Mouse (Mus musculus) C2C12 (cell line): ENCODE measurements at regions not wholly inside any gene's neighbourhood (a gene's known extent, or its start where the extent isn't known, plus 50 kb on each side); places are given as distances from the start of the nearest gene placed in this dataset.

Experiments
- H3K27me3 ChIP-seq: one replicate; pipeline ENCODE4 v1.6.1; 2011; ENCODE audit not compliant: control insufficient read depth, insufficient read depth, insufficient read length
- H3K36me3 ChIP-seq: one replicate; pipeline ENCODE4 v1.6.1; 2011; ENCODE audit not compliant: control insufficient read depth, insufficient read depth
- H3K4me3 ChIP-seq: one replicate; pipeline ENCODE4 v1.5.1; 2011; ENCODE audit warnings: mild to moderate bottlenecking, control low read depth; ENCODE audit not compliant: poor library complexity, insufficient read depth, severe bottlenecking
- H3K79me2 ChIP-seq: one replicate; pipeline ENCODE4 v1.6.1; 2011; ENCODE audit not compliant: control insufficient read depth, insufficient read depth
- H3K79me3 ChIP-seq: one replicate; pipeline ENCODE4 v1.6.1; 2011; ENCODE audit warnings: low read depth, control low read depth
- H3ac ChIP-seq: one replicate; pipeline ENCODE3; 2011; ENCODE audit warnings: low read depth; ENCODE audit not compliant: control insufficient read depth, insufficient read length
- CEBPB ChIP-seq: IDR thresholded peaks from one replicate; pipeline ENCODE4 v1.6.1; 2011; ENCODE audit warnings: low read depth, mild to moderate bottlenecking, control low read depth, moderate library complexity
- CTCF ChIP-seq: IDR thresholded peaks from one replicate; pipeline ENCODE4 v1.5.1; 2011; ENCODE audit not compliant: control insufficient read depth, insufficient read depth, insufficient read length
- FOSL1 ChIP-seq: IDR thresholded peaks from one replicate; pipeline ENCODE4 v1.8.0; 2011; ENCODE audit warnings: mild to moderate bottlenecking, low read length; ENCODE audit not compliant: poor library complexity, insufficient read depth, severe bottlenecking
- MAX ChIP-seq: IDR thresholded peaks from one replicate; pipeline ENCODE4 v1.6.1; 2011; ENCODE audit warnings: mild to moderate bottlenecking, control low read depth
- MYOD1 ChIP-seq: IDR thresholded peaks from one replicate; pipeline ENCODE4 v1.6.1; 2011; ENCODE audit warnings: low read depth; ENCODE audit not compliant: control insufficient read depth, insufficient read length
- MYOG ChIP-seq: IDR thresholded peaks from one replicate; pipeline ENCODE4 v1.6.1; 2011; ENCODE audit not compliant: control insufficient read depth, insufficient read length; ENCODE audit errors: extremely low read depth
- USF1 ChIP-seq: IDR thresholded peaks from one replicate; pipeline ENCODE4 v1.6.1; 2011; ENCODE audit warnings: low read depth, mild to moderate bottlenecking, control low read depth, moderate library complexity

DNA sequence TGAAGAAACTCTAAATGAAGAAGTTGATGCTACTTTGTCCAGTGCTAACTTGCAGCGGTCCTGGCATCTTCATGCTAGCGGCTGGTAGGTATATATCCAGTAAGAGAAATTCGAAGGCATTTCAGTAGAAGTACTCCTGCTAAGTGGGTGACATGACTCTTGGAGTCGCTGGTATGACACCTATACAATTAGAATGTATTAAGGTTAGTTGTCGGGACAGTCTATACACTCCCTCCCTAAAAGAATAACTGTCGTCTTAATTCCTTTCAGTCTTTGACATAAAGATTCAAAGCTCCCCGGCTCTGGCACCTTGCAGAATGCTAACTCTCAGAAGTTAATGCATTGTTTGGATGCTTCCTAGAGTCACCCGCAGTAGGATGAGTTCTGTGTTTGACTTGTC lies 70.1 kb downstream of the Sox4 start:
- Histone ChIP-seq H3K4me3 (peak overlapping the region; percentile 43), H3K36me3 (no peaks in the 10 kb centered on the region)

GRCm38 (mm10) chr13:28880888-28881287 lies 72.6 kb downstream of the Sox4 start:
- no peak overlapping the region for H3K4me3 ChIP-seq
- peaks cover 28% of the 10 kb centered on the region for H3K79me3 ChIP-seq
- H3K27me3 ChIP-seq: no peaks in the 10 kb centered on the region
- H3K36me3 ChIP-seq: no peaks in the 10 kb centered on the region
- no peak overlapping the region for H3ac ChIP-seq
- peaks cover 91% of the 10 kb centered on the region for H3K79me2 ChIP-seq
- TF ChIP-seq MYOG (no peak), FOSL1 (no peak), MAX (no peak), CEBPB (no peak), CTCF (no peak), MYOD1 (no peak), USF1 (no peak)

More for the DNA sequence above, 70.1 kb downstream of the Sox4 start:
- H3ac ChIP-seq: peak overlapping the region; percentile 28
- no peaks in the 10 kb centered on the region for H3K27me3 ChIP-seq
- TF ChIP-seq FOSL1: no peak
- no peak for TF ChIP-seq MAX
- no peak for TF ChIP-seq MYOD1
- no peak for TF ChIP-seq MYOG
- TF ChIP-seq CTCF: no peak
- TF ChIP-seq CEBPB: no peak
- no peak for TF ChIP-seq USF1
- H3K79me3 ChIP-seq: peaks cover 20% of the 10 kb centered on the region
- peaks cover 68% of the 10 kb centered on the region for H3K79me2 ChIP-seq

- Histone ChIP-seq H3K4me3 (no peak overlapping the region), H3K36me3 (no peaks in the 10 kb centered on the region), H3K79me3 (peaks cover 31% of the 10 kb centered on the region), H3K79me2 (peaks cover 80% of the 10 kb centered on the region), H3ac (no peak overlapping the region), H3K27me3 (no peaks in the 10 kb centered on the region)
- TF ChIP-seq MYOG: no peak
These were observed 74.8 kb downstream of the Sox4 start for GRCm38 (mm10) chr13:28878692-28879091.

DNA sequence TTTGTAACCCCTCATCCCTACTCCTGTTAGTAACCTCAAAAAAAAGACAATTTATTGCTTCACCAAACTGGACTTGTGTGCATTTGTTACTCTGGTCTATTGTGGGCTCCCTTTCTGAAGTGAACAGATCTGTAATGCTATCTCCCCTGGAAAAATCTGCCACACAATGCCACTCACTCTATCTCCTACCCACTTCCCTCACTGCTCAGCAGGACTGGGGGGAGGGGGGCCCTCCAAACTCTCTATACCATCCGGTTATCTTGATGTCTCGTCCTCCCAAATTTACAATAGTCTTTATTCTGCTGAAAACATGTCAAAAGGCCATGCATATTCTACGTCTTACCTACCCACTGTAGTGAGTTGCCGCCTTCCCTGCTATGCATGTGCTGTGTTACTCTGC lies 76.7 kb downstream of the Sox4 start:
- Histone ChIP-seq H3K4me3 (no peak overlapping the region), H3K79me3 (peaks cover 28% of the 10 kb centered on the region), H3K79me2 (peaks cover 72% of the 10 kb centered on the region), H3K36me3 (peaks cover 5% of the 10 kb centered on the region), H3ac (no peak overlapping the region), H3K27me3 (no peaks in the 10 kb centered on the region)
- TF ChIP-seq MYOD1: no peak
- TF ChIP-seq MAX: no peak
- no peak for TF ChIP-seq MYOG
- no peak for TF ChIP-seq CEBPB
- TF ChIP-seq USF1: no peak
- no peak for TF ChIP-seq FOSL1
- TF ChIP-seq CTCF: no peak

- Histone ChIP-seq H3K79me3 (peaks cover 7% of the 10 kb centered on the region), H3K36me3 (peaks cover 5% of the 10 kb centered on the region), H3ac (no peak overlapping the region), H3K79me2 (peaks cover 36% of the 10 kb centered on the region), H3K27me3 (no peaks in the 10 kb centered on the region), H3K4me3 (no peak overlapping the region)
- TF ChIP-seq MYOD1: no peak
These were observed 82.8 kb downstream of the Sox4 start for GRCm38 (mm10) chr13:28870681-28871080.

DNA sequence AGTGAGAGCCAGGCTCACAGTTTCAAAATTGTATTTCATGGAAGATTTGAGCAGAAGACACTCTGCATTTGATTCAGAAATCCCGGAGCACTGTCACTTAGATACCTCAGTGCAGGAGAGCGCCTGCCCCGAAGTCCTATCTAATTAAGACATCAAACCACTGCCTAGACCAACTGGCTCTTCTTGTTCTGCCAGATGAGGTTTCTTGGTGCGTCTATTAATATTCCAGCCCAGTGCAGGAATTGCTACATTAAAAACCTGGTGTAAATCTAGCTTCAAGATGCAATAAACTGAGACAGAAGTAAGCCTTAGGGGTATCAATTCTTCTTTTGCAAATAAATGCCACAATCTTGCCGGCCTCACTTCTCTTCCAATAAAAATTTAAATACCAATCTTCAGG lies 86.3 kb downstream of the Sox4 start:
- H3K27me3 ChIP-seq: no peaks in the 10 kb centered on the region
- no peaks in the 10 kb centered on the region for H3K36me3 ChIP-seq
- peaks cover 17% of the 10 kb centered on the region for H3K79me3 ChIP-seq
- no peak overlapping the region for H3K4me3 ChIP-seq
- peaks cover 34% of the 10 kb centered on the region for H3K79me2 ChIP-seq
- no peak overlapping the region for H3ac ChIP-seq
- TF ChIP-seq MYOG (no peak), MYOD1 (no peak), CEBPB (no peak), MAX (no peak), CTCF (no peak), USF1 (no peak), FOSL1 (no peak)

DNA sequence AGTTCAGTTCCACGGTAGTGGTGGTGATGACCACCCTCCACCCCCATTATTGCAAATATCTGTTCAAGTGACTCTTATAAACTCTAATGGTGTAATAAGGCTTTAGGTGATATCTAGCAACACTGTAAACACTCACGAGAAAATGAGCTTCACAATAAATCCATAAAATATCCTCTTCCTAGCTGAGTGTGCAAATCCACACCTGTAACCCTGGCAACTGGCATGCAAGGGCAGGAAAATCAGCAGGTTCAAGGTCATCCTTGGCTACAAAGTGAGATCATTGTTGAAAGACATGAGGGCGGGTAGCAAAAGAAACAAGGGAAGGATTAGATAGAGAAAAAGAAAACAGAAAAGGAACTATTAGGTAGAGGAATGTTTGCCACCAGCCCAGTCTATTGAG lies 86.8 kb downstream of the Sox4 start:
- no peaks in the 10 kb centered on the region for H3K36me3 ChIP-seq
- H3K4me3 ChIP-seq: no peak overlapping the region
- H3K79me3 ChIP-seq: peaks cover 18% of the 10 kb centered on the region
- H3ac ChIP-seq: no peak overlapping the region
- TF ChIP-seq USF1: no peak
- no peak for TF ChIP-seq MYOD1
- TF ChIP-seq CTCF: no peak
- TF ChIP-seq MYOG: no peak
- no peak for TF ChIP-seq MAX
- TF ChIP-seq FOSL1: no peak
- TF ChIP-seq CEBPB: no peak
- H3K79me2 ChIP-seq: peaks cover 34% of the 10 kb centered on the region
- H3K27me3 ChIP-seq: no peaks in the 10 kb centered on the region
